Mouse (Mus musculus): ENCODE data around the gene Cachd1.

GRCm38 (mm10) chr4:100880075-100880474, 103.6 kb downstream of the Cachd1 start:
- no peak for TF ChIP-seq POLR2A (IDR thresholded peaks at IDR 0.05; ENCODE audit: insufficient read depth, low read depth, low read length)
- TF ChIP-seq CTCF (IDR thresholded peaks at IDR 0.05), result no peak
- TF ChIP-seq EP300 (IDR thresholded peaks at IDR 0.05; ENCODE audit: insufficient read depth, low read depth, low read length), result no peak

Data from heart, adult 2 months (tissue).